Mouse (Mus musculus) frontal cortex, adult 2 months (tissue): ENCODE results near the gene Mmd. TPM values are rescaled to one million over a fixed set of nuclear protein-coding genes. Genes with fewer than 3 reads are reported as not detected.
"Not testable (repeated sequence)": the region's sequence is repeated elsewhere in the genome, so short reads cannot be mapped to it uniquely, and the experiment has no call there.

ENCODE experiments used
- DNase-seq, 2 experiments: peaks; one replicate each; pipeline ENCODE4 v3.0.0; 2022; ENCODE audit warnings: low spot score in 1 of 2; ENCODE audit errors: extremely low spot score in 1 of 2
- polyA plus RNA-seq: library from polyadenylated mRNA; depleted of rRNA; stranded (reverse); fragments of >200 nt; gene quantifications from 2 replicates; pipeline ENCODE4 v1.2.3, GENCODE M21; 2012; rRNA removed

Gene Mmd
- polyA plus RNA-seq, 1 experiment: 141 TPM

- DNase-seq: no peak
Measured at GRCm38 (mm10) chr11:90280069-90280468, 30.8 kb downstream of the Mmd start.

GRCm38 (mm10) chr11:90281943-90282342 is 32.7 kb downstream of the Mmd start:
- not testable (repeated sequence) for DNase-seq

GRCm38 (mm10) chr11:90283159-90283558 is 33.9 kb downstream of the Mmd start:
- no peak for DNase-seq

GRCm38 (mm10) chr11:90283601-90284000 is 34.3 kb downstream of the Mmd start:
- DNase-seq: peak; percentile 56 to 77

- DNase-seq: no peak
Measured at GRCm38 (mm10) chr11:90284079-90284478, 34.8 kb downstream of the Mmd start.

- no peak for DNase-seq
Measured at GRCm38 (mm10) chr11:90284623-90285022, 35.4 kb downstream of the Mmd start.

GRCm38 (mm10) chr11:90286550-90287154 is 37.4 kb downstream of the Mmd start:
- no peak for DNase-seq

- DNase-seq: no peak
Measured at GRCm38 (mm10) chr11:90291156-90291555, 41.9 kb downstream of the Mmd start.

- no peak for DNase-seq
Measured at GRCm38 (mm10) chr11:90292766-90293165, 43.5 kb downstream of the Mmd start.

- DNase-seq: no peak
Measured at GRCm38 (mm10) chr11:90294622-90295021, 45.4 kb downstream of the Mmd start.

GRCm38 (mm10) chr11:90306067-90306466 is 56.8 kb downstream of the Mmd start:
- no peak for DNase-seq

GRCm38 (mm10) chr11:90306993-90307392 is 57.7 kb downstream of the Mmd start:
- DNase-seq: peak in 1 of 2 experiments; percentile 67

GRCm38 (mm10) chr11:90314606-90315005 is 65.3 kb downstream of the Mmd start:
- peak; percentile 41 to 47 for DNase-seq

GRCm38 (mm10) chr11:90317482-90317881 is 68.2 kb downstream of the Mmd start:
- peak; percentile 33 to 92 for DNase-seq

GRCm38 (mm10) chr11:90320922-90321321 is 71.7 kb downstream of the Mmd start:
- DNase-seq: no peak

- DNase-seq: no peak
Measured at GRCm38 (mm10) chr11:90324597-90324996, 75.3 kb downstream of the Mmd start.

- DNase-seq: no peak
Measured at GRCm38 (mm10) chr11:90326146-90326545, 76.9 kb downstream of the Mmd start.

- no peak for DNase-seq
Measured at GRCm38 (mm10) chr11:90326836-90327235, 77.6 kb downstream of the Mmd start.

Other genes starting within 250 kb of the Mmd start
- 1.8 and 2.2 TPM in 2 replicates for gene Pctp, start 246.6 kb upstream of the Mmd start, polyA plus RNA-seq
- gene Tmem100, start 219.1 kb upstream of the Mmd start, polyA plus RNA-seq: 18.3 and 20.2 TPM in 2 replicates
- gene Gm45716, start 61.8 kb upstream of the Mmd start, polyA plus RNA-seq: 9.4 and 10.3 TPM in 2 replicates
- gene Hlf, start 141.4 kb downstream of the Mmd start, polyA plus RNA-seq: 76.4 and 93.9 TPM in 2 replicates